Mouse (Mus musculus) heart, embryonic 14.5 days (tissue): ENCODE data around the gene Ina. TPM values are rescaled to one million over a fixed set of nuclear protein-coding genes. Genes with fewer than 3 reads are reported as not detected.
"Not testable (repeated sequence)": the region's sequence is repeated elsewhere in the genome, so short reads cannot be mapped to it uniquely, and the experiment has no call there.

Source experiments
- ATAC-seq: fragments of 200-750 bp; cut with Nextera tagmentation; 2 replicates; pipeline ENCODE4 v1.8.0; 2017; ENCODE audit warnings: low read depth, moderate TSS enrichment; ENCODE audit not compliant: insufficient number of reproducible peaks, insufficient read depth, low FRiP score
- H3K27ac ChIP-seq, 2 experiments: fragments of 200-500 bp in 1 of 2; fragments of 300-500 bp in 1 of 2; sonication (generic) in 1 of 2; replicated peaks in 1 of 2; 2 replicates each; pipeline ENCODE4 v1.5.1; 2012 to 2014; ENCODE audit warnings: low read depth in 2 of 2, low read length in 2 of 2, control low read depth in 1 of 2, mild to moderate bottlenecking in 1 of 2, mixed read lengths in 1 of 2; ENCODE audit not compliant: control insufficient read depth in 1 of 2, insufficient read depth in 1 of 2
- H3K27me3 ChIP-seq: fragments of 300-500 bp; sonication (generic); 2 replicates; pipeline ENCODE4 v1.6.1; 2014; ENCODE audit warnings: mild to moderate bottlenecking, low read length, control low read depth; ENCODE audit not compliant: control insufficient read depth, insufficient read depth
- H3K36me3 ChIP-seq: fragments of 300-500 bp; sonication (generic); 2 replicates; pipeline ENCODE4 v1.6.1; 2014; ENCODE audit warnings: mild to moderate bottlenecking, control low read depth, low read length, mixed read lengths; ENCODE audit not compliant: control insufficient read depth, insufficient read depth
- H3K4me1 ChIP-seq, 2 experiments: fragments of 200-500 bp in 1 of 2; fragments of 300-500 bp in 1 of 2; sonication (generic) in 1 of 2; 2 replicates each; pipeline ENCODE4 v1.6.1; 2012 to 2014; ENCODE audit warnings: low read length in 2 of 2, control low read depth in 1 of 2, mixed read lengths in 1 of 2; ENCODE audit not compliant: control insufficient read depth in 2 of 2, insufficient read depth in 2 of 2
- H3K4me2 ChIP-seq: fragments of 300-500 bp; sonication (generic); 2 replicates; pipeline ENCODE4 v1.6.1; 2014; ENCODE audit warnings: mild to moderate bottlenecking, low read length
- H3K4me3 ChIP-seq, 2 experiments: fragments of 200-500 bp in 1 of 2; fragments of 300-500 bp in 1 of 2; sonication (generic) in 1 of 2; 2 replicates each; pipeline ENCODE4 v1.5.1; 2012 to 2014; ENCODE audit warnings: low read length in 2 of 2, mild to moderate bottlenecking in 2 of 2, control low read depth in 1 of 2, low read depth in 1 of 2, moderate library complexity in 1 of 2; ENCODE audit not compliant: control insufficient read depth in 1 of 2, insufficient read depth in 1 of 2
- H3K9ac ChIP-seq: fragments of 300-500 bp; sonication (generic); 2 replicates; pipeline ENCODE4 v1.6.1; 2014; ENCODE audit warnings: mild to moderate bottlenecking, low read length
- H3K9me3 ChIP-seq: fragments of 300-500 bp; sonication (generic); 2 replicates; pipeline ENCODE4 v1.6.1; 2016; ENCODE audit warnings: low read length, control low read depth; ENCODE audit not compliant: control insufficient read depth
- whole genome bisulfite sequencing: fragments of 180-500 bp; shearing (Covaris S2); extraction: QIAGEN DNeasy Blood & Tissue Kit; methylation state at CpG from one replicate; pipeline ENCODE4 v1.1.7; 2014; 5-methylcytosine and 5-hydroxymethylcytosine counted together
- polyA plus RNA-seq: library from polyadenylated mRNA; unstranded; fragments of >200 nt; fragmentation: Nextera tagmentation; extraction: Ambion mirVana; gene quantifications from 2 replicates; pipeline ENCODE4 v1.2.1, GENCODE M21; 2014

The Ina gene
- polyA plus RNA-seq, 1 experiment from 2014 or later: 0.30 TPM

DNA sequence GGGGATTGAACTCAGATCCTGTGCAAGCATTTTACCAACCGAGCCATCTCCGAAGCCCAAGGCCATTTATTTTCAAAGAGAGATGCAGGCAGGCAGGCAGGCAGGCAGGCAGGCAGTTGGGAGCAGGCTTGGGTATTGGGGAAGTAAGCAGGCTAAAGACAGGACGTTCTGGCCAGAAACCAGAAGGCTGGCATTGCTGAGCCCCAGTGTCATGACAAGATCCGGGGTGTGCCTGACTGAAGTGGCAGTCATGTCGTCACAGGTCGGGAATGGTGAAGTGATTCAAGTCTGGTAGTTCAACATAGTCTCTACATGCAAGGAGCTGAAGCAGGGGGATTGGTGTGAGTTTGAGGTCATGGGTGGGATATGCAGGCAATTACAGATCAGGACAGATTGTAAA is 26.9 kb upstream of the Ina start:
- Histone ChIP-seq H3K9me3 (no peaks in the 10 kb centered on the region), H3K9ac (no peak overlapping the region), H3K27ac (no peak overlapping the region), H3K27me3 (no peaks in the 10 kb centered on the region), H3K36me3 (no peaks in the 10 kb centered on the region), H3K4me3 (no peak overlapping the region), H3K4me2 (no peak overlapping the region), H3K4me1 (peaks cover 5 to 9% of the 10 kb centered on the region in 2 experiments; a peak in 3 of 4 replicates)
- WGBS: 53% methylated on average over 6 of the region's 6 CpGs
- ATAC-seq: no peak

DNA sequence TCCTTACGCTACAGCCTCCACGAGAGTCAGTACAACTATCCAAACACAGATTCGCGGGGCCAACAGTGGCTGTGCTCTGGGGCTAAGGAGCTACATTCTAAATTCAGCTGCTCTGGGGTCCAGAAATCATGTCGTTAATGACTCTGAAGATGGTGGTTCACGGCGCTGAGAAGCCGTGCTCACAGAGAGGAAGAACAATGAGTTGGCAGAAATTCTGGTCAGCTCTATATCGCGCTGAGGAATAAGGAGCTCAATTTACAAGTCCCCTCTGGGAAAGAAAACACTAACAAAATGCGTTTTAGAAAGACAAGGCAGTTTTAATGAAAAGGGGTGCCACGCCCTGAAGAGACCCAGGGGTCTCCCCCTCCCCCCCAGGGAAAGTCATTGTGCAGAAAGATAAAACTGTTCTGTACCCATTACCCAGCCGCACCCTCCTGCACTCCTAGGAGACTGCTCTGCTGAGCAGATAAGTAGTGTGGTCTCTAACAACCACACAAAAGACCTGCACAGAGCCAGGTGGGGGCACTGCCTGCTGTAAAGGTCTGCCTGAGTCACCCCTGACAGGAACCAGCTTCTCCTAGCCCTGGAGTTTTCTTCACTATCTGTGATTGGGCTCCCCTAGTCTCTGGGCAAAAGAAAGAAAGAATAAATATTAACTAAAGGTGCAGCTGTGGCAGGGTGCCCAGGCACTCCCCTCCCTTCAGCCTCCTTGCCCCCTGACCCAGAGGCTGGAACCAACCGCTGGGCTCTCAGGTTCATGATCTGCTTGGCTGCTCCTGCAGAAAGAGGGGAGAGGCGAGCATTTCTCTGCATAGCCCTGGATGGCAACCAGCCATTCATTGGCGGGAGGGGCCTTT is 26.0 kb upstream of the Ina start:
- Histone ChIP-seq H3K27me3 (no peaks in the 10 kb centered on the region), H3K36me3 (no peaks in the 10 kb centered on the region), H3K9ac (no peak overlapping the region), H3K27ac (0 out of 4 replicates have a peak overlapping the region, but pooled peaks of 1 of the 2 experiments have one; percentile 3), H3K4me2 (no peak overlapping the region; the same call in 1 of the 2 replicates), H3K9me3 (no peaks in the 10 kb centered on the region), H3K4me3 (no peak overlapping the region), H3K4me1 (peaks cover 5 to 9% of the 10 kb centered on the region in 2 experiments; a peak in 3 of 4 replicates)
- ATAC-seq: no peak
- 70% methylated on average over 16 of the region's 16 CpGs for WGBS

DNA sequence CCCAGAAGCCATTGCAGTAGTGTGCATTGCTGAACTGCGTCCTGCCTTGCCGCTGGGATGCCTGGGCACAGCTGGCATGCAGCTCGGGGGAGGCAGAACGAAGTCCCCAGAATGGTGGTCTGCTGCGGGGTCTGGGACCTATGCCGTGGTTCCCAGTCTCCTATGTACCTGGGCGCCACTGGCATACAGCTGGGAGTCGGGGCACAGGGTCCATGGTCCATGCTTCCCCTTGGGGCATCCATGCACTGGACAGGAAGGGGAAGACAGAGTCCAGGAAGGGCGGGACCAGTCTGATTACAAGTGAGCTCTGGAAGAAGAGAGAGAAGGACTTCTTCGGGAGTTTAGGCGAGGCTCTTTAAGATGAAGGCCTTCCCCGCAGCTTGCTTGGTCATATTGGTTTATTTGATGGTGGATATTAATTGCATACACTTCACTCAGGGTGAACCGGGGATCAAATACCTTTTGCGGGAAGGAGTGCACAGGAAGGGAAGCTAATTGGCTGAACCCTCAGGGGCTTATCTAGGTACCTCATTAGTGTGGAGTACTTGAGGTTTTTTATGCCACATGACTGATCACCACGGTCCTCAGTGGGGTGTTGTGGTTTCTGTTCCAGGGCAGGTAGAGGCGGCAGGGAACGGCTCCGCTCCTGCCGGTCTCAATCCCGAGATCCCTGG is 24.9 kb upstream of the Ina start:
- Histone ChIP-seq H3K36me3 (no peaks in the 10 kb centered on the region), H3K9ac (no peak overlapping the region), H3K4me3 (no peak overlapping the region), H3K9me3 (no peaks in the 10 kb centered on the region), H3K4me2 (no peak overlapping the region), H3K27ac (no peak overlapping the region), H3K4me1 (peaks cover 5% of the 10 kb centered on the region in 2 experiments; a peak in 3 of 4 replicates), H3K27me3 (no peaks in the 10 kb centered on the region)
- ATAC-seq: peak; percentile 28; the same call in 1 of the 2 replicates
- 72% methylated on average over 20 of the region's 20 CpGs for WGBS

DNA sequence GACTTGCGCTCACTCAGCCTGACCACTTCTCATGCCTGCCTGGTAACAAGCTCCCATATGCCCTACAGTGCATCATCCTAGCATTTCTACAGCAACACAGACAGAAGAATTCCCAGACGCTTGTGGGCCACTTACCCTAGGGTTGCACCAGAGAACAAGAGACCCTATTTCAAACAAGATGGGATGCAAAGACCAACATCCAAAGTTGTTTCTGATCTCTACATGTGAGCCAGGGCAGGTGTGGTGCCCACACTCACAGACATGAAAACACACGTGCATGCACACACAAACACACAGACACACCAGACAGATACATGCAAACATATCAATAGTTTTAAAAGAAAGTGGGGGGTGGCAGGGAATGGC is 24.4 kb upstream of the Ina start:
- Histone ChIP-seq H3K36me3 (no peaks in the 10 kb centered on the region), H3K27me3 (no peaks in the 10 kb centered on the region), H3K4me2 (no peak overlapping the region), H3K9me3 (no peaks in the 10 kb centered on the region), H3K4me1 (peaks cover 5% of the 10 kb centered on the region in 2 experiments; a peak in 3 of 4 replicates), H3K9ac (no peak overlapping the region), H3K27ac (no peak overlapping the region), H3K4me3 (no peak overlapping the region)
- 75% methylated on average over 3 of the region's 3 CpGs for WGBS
- ATAC-seq: no peak

DNA sequence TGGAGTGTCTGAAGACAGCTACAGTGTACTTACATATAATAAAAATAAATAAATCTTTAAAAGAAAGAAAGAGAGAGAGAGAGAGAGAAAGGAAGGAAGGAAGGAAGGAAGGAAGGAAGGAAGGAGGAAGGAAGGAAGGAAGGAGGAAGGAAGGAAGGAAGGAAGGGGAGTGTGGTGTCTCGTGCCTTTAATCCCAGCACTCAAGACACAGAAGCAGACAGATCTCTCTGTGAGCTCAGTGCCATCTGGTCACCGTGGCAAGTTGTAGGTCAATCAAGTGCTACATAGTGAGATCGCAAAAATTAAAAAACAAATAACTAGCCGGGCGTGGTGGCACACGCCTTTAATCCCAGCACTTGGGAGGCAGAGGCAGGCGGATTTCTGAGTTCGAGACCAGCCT is 23.9 kb upstream of the Ina start:
- not testable (repeated sequence) for H3K4me1 ChIP-seq, H3K36me3 ChIP-seq, ATAC-seq, H3K9ac ChIP-seq, H3K9me3 ChIP-seq, H3K27me3 ChIP-seq, H3K4me2 ChIP-seq, H3K27ac ChIP-seq, H3K4me3 ChIP-seq
- 81% methylated on average over 8 of the region's 8 CpGs for WGBS

DNA sequence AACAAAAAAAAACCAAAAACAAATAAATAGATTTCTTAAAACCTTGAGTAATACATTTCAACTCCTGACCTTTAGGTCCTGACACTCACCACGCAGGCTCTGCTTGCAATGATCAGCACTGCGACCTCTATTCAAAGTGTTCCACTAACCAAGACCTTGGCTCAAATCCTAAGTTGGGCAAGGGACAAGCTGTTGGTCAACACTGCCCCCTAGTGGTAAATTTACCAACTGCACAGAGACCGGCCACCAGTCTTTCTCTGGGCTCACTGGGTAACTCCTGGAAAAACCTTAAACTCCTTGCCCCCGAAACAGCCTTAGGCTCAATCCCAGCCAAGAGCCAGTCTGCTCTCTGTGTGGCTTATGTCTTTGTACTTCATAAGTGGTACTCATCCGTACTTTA is 23.4 kb upstream of the Ina start:
- no peaks in the 10 kb centered on the region for H3K36me3 ChIP-seq
- no peak overlapping the region for H3K4me2 ChIP-seq
- H3K9me3 ChIP-seq: no peaks in the 10 kb centered on the region
- H3K27me3 ChIP-seq: no peaks in the 10 kb centered on the region
- H3K4me1 ChIP-seq: peaks cover 5% of the 10 kb centered on the region in 2 experiments; a peak in 3 of 4 replicates
- H3K9ac ChIP-seq: no peak overlapping the region
- H3K4me3 ChIP-seq: no peak overlapping the region
- ATAC-seq: no peak
- WGBS: 14% methylated on average over 5 of the region's 5 CpGs
- no peak overlapping the region for H3K27ac ChIP-seq

DNA sequence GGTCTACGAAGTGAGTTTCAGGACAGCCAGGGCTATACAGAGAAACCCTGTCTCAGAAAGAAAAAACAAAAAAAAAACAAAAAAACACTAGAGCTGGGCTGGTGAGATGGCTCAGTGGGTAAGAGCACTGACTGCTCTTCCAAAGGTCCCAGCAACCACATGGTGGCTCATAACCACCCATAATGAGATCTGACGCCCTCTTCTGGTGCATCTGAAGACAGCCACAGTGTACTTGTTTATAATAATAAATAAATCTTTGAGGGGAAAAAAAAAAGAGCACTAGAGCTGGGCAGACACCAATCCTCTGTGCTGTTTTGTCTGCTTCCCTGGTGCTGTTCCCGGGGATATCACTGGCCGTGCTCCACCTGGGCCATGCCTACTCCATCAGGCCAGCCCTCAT is 22.2 kb upstream of the Ina start:
- 69% methylated on average over 4 of the region's 4 CpGs for WGBS
- H3K4me1 ChIP-seq, H3K27ac ChIP-seq, H3K36me3 ChIP-seq, ATAC-seq, H3K4me2 ChIP-seq, H3K9me3 ChIP-seq, H3K27me3 ChIP-seq, H3K9ac ChIP-seq, H3K4me3 ChIP-seq: not testable (repeated sequence)
